Mouse (Mus musculus) heart, adult 2 months (tissue): Measurements from ENCODE around the gene Ppfibp2.

ENCODE experiments used
- CTCF ChIP-seq: fragments of 200-600 bp; IDR thresholded peaks from 2 replicates; pipeline ENCODE4 v1.8.1; 2022; ENCODE audit warnings: antibody characterized with exemption, mild to moderate bottlenecking, moderate library complexity
- EP300 ChIP-seq: fragments of 200-500 bp; IDR thresholded peaks from 2 replicates; pipeline ENCODE4 v1.6.1; 2011; ENCODE audit warnings: low read depth, low read length, control low read depth; ENCODE audit not compliant: insufficient read depth
- POLR2A ChIP-seq: fragments of 200-500 bp; IDR thresholded peaks from 2 replicates; pipeline ENCODE4 v1.6.1; 2011; ENCODE audit warnings: mild to moderate bottlenecking, low read depth, low read length, control low read depth; ENCODE audit not compliant: insufficient read depth

DNA sequence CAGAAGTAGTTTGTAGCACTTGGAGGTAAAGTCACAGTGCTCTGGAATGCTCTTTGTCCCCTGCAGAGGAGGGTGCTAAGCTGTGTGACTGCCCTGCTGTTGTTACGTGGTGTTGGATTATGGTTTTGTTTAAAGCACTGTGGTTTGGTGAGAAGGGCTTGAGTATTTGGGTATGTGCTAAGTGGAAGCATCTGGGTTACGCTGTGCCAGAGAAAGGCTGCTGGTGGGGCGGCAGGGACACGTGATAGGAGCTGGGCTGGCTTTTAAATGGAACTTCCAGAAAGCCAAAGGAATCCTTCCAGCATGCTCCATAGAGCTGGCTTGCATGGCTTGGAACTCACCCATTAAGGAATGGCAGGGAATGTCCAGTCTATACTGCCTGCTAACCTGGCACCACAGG is 24.2 kb downstream of the Ppfibp2 start:
- TF ChIP-seq POLR2A (no peak), CTCF (no peak), EP300 (no peak)
